Mouse (Mus musculus): ENCODE results near the gene Dpep2nb. TPM values are rescaled to one million over a fixed set of nuclear protein-coding genes. Genes with fewer than 3 reads are reported as not detected.

The Dpep2nb gene
- polyA plus RNA-seq, 1 experiment, result not detected

GRCm38 (mm10) chr8:105949350-105949749 is 56.4 kb downstream of the Dpep2nb start:
- Histone ChIP-seq H3K27me3 (ENCODE audit: control insufficient read depth, insufficient read depth, insufficient read length) (no peaks in the 10 kb centered on the region), H3ac (ENCODE audit: control insufficient read depth, insufficient read length) (no peak overlapping the region), H3K4me3 (no peak overlapping the region), H3K79me2 (ENCODE audit: control insufficient read depth, insufficient read depth) (no peaks in the 10 kb centered on the region), H3K4me2 (ENCODE audit: low read depth) (no peak overlapping the region), H3K36me3 (ENCODE audit: control insufficient read depth, insufficient read depth) (peaks cover 21% of the 10 kb centered on the region)
- no peak for TF ChIP-seq TCF3 (IDR thresholded peaks at IDR 0.05; ENCODE audit: insufficient read length, low read depth)
- TF ChIP-seq MYOD1 (IDR thresholded peaks at IDR 0.05; ENCODE audit: control insufficient read depth in 1 of 3, insufficient read length in 2 of 3, low read depth in 2 of 3), result no peak
- TF ChIP-seq REST (IDR thresholded peaks at IDR 0.05; ENCODE audit: insufficient read depth, insufficient read length), result no peak
- no peak for TF ChIP-seq E2F4 (IDR thresholded peaks at IDR 0.05; ENCODE audit: insufficient read depth)
- TF ChIP-seq MYOG (IDR thresholded peaks at IDR 0.05; ENCODE audit: control insufficient read depth in 1 of 3, insufficient read depth in 1 of 3, insufficient read length in 2 of 3, low read depth in 2 of 3), result no peak
- TF ChIP-seq POLR2AphosphoS2 (IDR thresholded peaks at IDR 0.05; ENCODE audit: insufficient read length, low read depth), result no peak
- TF ChIP-seq TCF12 (IDR thresholded peaks at IDR 0.05; ENCODE audit: insufficient read depth, poor library complexity, severe bottlenecking), result no peak
- no peak for TF ChIP-seq MAX (IDR thresholded peaks at IDR 0.05; ENCODE audit: low read depth)
- TF ChIP-seq SRF (IDR thresholded peaks at IDR 0.05; ENCODE audit: control insufficient read depth, insufficient read length, low read depth), result no peak
- no peak for TF ChIP-seq POLR2A (IDR thresholded peaks at IDR 0.05; ENCODE audit: insufficient read length, low read depth)
- no peak for TF ChIP-seq CEBPB (IDR thresholded peaks at IDR 0.05; ENCODE audit: insufficient read depth, poor library complexity, severe bottlenecking)
- TF ChIP-seq USF1 (IDR thresholded peaks at IDR 0.05; ENCODE audit: low read depth), result no peak

Other genes starting within 250 kb of the Dpep2nb start
- 5.0 TPM for gene Gfod2, start 247.3 kb downstream of the Dpep2nb start, polyA plus RNA-seq (2012; fragmentation: generic; extraction: Trizol)
- 15.6 TPM for gene Ranbp10, start 178.6 kb downstream of the Dpep2nb start, polyA plus RNA-seq (2012; fragmentation: generic; extraction: Trizol)
- 0.10 TPM for gene Tsnaxip1, start 178.2 kb downstream of the Dpep2nb start, polyA plus RNA-seq (2012; fragmentation: generic; extraction: Trizol)
- gene Cenpt, start 152.7 kb downstream of the Dpep2nb start, polyA plus RNA-seq (2012; fragmentation: generic; extraction: Trizol), result 20.4 TPM
- 49.0 TPM for gene Thap11, start 150.8 kb downstream of the Dpep2nb start, polyA plus RNA-seq (2012; fragmentation: generic; extraction: Trizol)
- gene Nutf2, start 145.4 kb downstream of the Dpep2nb start, polyA plus RNA-seq (2012; fragmentation: generic; extraction: Trizol), result 141 TPM
- 33.2 TPM for gene Edc4, start 125.1 kb downstream of the Dpep2nb start, polyA plus RNA-seq (2012; fragmentation: generic; extraction: Trizol)
- gene Nrn1l, start 112.4 kb downstream of the Dpep2nb start, polyA plus RNA-seq (2012; fragmentation: generic; extraction: Trizol), result 0.36 TPM
- gene Pskh1, start 105.5 kb downstream of the Dpep2nb start, polyA plus RNA-seq (2012; fragmentation: generic; extraction: Trizol), result 16.1 TPM
- 0.14 TPM for gene Ctrl, start 72.1 kb downstream of the Dpep2nb start, polyA plus RNA-seq (2012; fragmentation: generic; extraction: Trizol)
- 60.0 TPM for gene Psmb10, start 67.5 kb downstream of the Dpep2nb start, polyA plus RNA-seq (2012; fragmentation: generic; extraction: Trizol)
- gene Lcat, start 62.6 kb downstream of the Dpep2nb start, polyA plus RNA-seq (2012; fragmentation: generic; extraction: Trizol), result 1.1 TPM
- gene Slc12a4, start 39.9 kb downstream of the Dpep2nb start, polyA plus RNA-seq (2012; fragmentation: generic; extraction: Trizol), result 95.7 TPM
- not detected for gene Dpep3, start 26.5 kb downstream of the Dpep2nb start, polyA plus RNA-seq (2012; fragmentation: generic; extraction: Trizol)
- 30.4 TPM for gene Dus2, start 14.6 kb downstream of the Dpep2nb start, polyA plus RNA-seq (2012; fragmentation: generic; extraction: Trizol)
- gene Ddx28, start 5.9 kb upstream of the Dpep2nb start, polyA plus RNA-seq (2012; fragmentation: generic; extraction: Trizol), result 20.6 TPM
- gene Nfatc3, start 52.9 kb upstream of the Dpep2nb start, polyA plus RNA-seq (2012; fragmentation: generic; extraction: Trizol), result 11.8 TPM
- gene Esrp2, start 131.0 kb upstream of the Dpep2nb start, polyA plus RNA-seq (2012; fragmentation: generic; extraction: Trizol), result 0.17 TPM
- gene Pla2g15, start 144.4 kb upstream of the Dpep2nb start, polyA plus RNA-seq (2012; fragmentation: generic; extraction: Trizol), result 9.6 TPM
- 12.8 TPM for gene Slc7a6, start 162.9 kb upstream of the Dpep2nb start, polyA plus RNA-seq (2012; fragmentation: generic; extraction: Trizol)
- 21.7 TPM for gene Slc7a6os, start 205.0 kb upstream of the Dpep2nb start, polyA plus RNA-seq (2012; fragmentation: generic; extraction: Trizol)
- gene Prmt7, start 205.0 kb upstream of the Dpep2nb start, polyA plus RNA-seq (2012; fragmentation: generic; extraction: Trizol), result 36.4 TPM